Mouse (Mus musculus) heart, embryonic 14.5 days (tissue): Measurements from ENCODE around the gene Sult1d1. TPM values are rescaled to one million over a fixed set of nuclear protein-coding genes. Genes with fewer than 3 reads are reported as not detected.

Source experiments
- ATAC-seq: fragments of 200-750 bp; cut with Nextera tagmentation; 2 replicates; pipeline ENCODE4 v1.8.0; 2017; ENCODE audit warnings: low read depth, moderate TSS enrichment; ENCODE audit not compliant: insufficient number of reproducible peaks, insufficient read depth, low FRiP score
- H3K27ac ChIP-seq, 2 experiments: fragments of 200-500 bp in 1 of 2; fragments of 300-500 bp in 1 of 2; sonication (generic) in 1 of 2; replicated peaks in 1 of 2; 2 replicates each; pipeline ENCODE4 v1.5.1; 2012 to 2014; ENCODE audit warnings: low read depth in 2 of 2, low read length in 2 of 2, control low read depth in 1 of 2, mild to moderate bottlenecking in 1 of 2, mixed read lengths in 1 of 2; ENCODE audit not compliant: control insufficient read depth in 1 of 2, insufficient read depth in 1 of 2
- H3K27me3 ChIP-seq: fragments of 300-500 bp; sonication (generic); 2 replicates; pipeline ENCODE4 v1.6.1; 2014; ENCODE audit warnings: mild to moderate bottlenecking, low read length, control low read depth; ENCODE audit not compliant: control insufficient read depth, insufficient read depth
- H3K36me3 ChIP-seq: fragments of 300-500 bp; sonication (generic); 2 replicates; pipeline ENCODE4 v1.6.1; 2014; ENCODE audit warnings: mild to moderate bottlenecking, control low read depth, low read length, mixed read lengths; ENCODE audit not compliant: control insufficient read depth, insufficient read depth
- H3K4me1 ChIP-seq, 2 experiments: fragments of 200-500 bp in 1 of 2; fragments of 300-500 bp in 1 of 2; sonication (generic) in 1 of 2; 2 replicates each; pipeline ENCODE4 v1.6.1; 2012 to 2014; ENCODE audit warnings: low read length in 2 of 2, control low read depth in 1 of 2, mixed read lengths in 1 of 2; ENCODE audit not compliant: control insufficient read depth in 2 of 2, insufficient read depth in 2 of 2
- H3K4me2 ChIP-seq: fragments of 300-500 bp; sonication (generic); 2 replicates; pipeline ENCODE4 v1.6.1; 2014; ENCODE audit warnings: mild to moderate bottlenecking, low read length
- H3K4me3 ChIP-seq, 2 experiments: fragments of 200-500 bp in 1 of 2; fragments of 300-500 bp in 1 of 2; sonication (generic) in 1 of 2; 2 replicates each; pipeline ENCODE4 v1.5.1; 2012 to 2014; ENCODE audit warnings: low read length in 2 of 2, mild to moderate bottlenecking in 2 of 2, control low read depth in 1 of 2, low read depth in 1 of 2, moderate library complexity in 1 of 2; ENCODE audit not compliant: control insufficient read depth in 1 of 2, insufficient read depth in 1 of 2
- H3K9ac ChIP-seq: fragments of 300-500 bp; sonication (generic); 2 replicates; pipeline ENCODE4 v1.6.1; 2014; ENCODE audit warnings: mild to moderate bottlenecking, low read length
- H3K9me3 ChIP-seq: fragments of 300-500 bp; sonication (generic); 2 replicates; pipeline ENCODE4 v1.6.1; 2016; ENCODE audit warnings: low read length, control low read depth; ENCODE audit not compliant: control insufficient read depth
- WGBS: fragments of 180-500 bp; shearing (Covaris S2); extraction: QIAGEN DNeasy Blood & Tissue Kit; methylation state at CpG from one replicate; pipeline ENCODE4 v1.1.7; 2014; 5-methylcytosine and 5-hydroxymethylcytosine counted together
- polyA plus RNA-seq: library from polyadenylated mRNA; unstranded; fragments of >200 nt; fragmentation: Nextera tagmentation; extraction: Ambion mirVana; gene quantifications from 2 replicates; pipeline ENCODE4 v1.2.1, GENCODE M21; 2014

The Sult1d1 gene
- polyA plus RNA-seq, 1 experiment from 2014 or later, result not detected

DNA sequence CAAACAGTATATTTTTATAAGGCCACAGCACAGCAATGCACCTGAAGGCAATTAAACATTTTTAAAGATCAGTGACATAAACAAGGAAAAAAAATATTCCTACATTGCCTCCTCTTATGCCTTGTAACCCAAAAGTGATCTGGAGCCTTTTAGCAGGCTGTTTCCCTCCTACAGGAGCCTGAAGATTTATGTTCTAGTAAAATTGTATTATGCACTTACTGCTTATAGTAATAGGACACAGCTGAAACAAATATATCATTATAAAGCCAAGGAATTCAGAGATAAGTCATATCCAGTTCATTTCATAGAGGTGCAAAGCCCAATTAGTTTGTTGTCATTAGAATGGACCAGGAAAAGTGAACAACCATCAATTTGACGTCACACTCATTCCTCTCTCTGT is 5.3 kb upstream of the Sult1d1 start:
- H3K9me3 ChIP-seq, result no peaks in the 10 kb centered on the region
- ATAC-seq, result no peak
- H3K27ac ChIP-seq, result no peak overlapping the region
- no peaks in the 10 kb centered on the region for H3K27me3 ChIP-seq
- no peak overlapping the region for H3K4me3 ChIP-seq
- WGBS, result 56% methylated on average over 1 of the region's 1 CpGs
- no peak overlapping the region for H3K4me2 ChIP-seq
- no peaks in the 10 kb centered on the region for H3K36me3 ChIP-seq
- no peak overlapping the region for H3K9ac ChIP-seq
- H3K4me1 ChIP-seq, result no peaks in the 10 kb centered on the region

DNA sequence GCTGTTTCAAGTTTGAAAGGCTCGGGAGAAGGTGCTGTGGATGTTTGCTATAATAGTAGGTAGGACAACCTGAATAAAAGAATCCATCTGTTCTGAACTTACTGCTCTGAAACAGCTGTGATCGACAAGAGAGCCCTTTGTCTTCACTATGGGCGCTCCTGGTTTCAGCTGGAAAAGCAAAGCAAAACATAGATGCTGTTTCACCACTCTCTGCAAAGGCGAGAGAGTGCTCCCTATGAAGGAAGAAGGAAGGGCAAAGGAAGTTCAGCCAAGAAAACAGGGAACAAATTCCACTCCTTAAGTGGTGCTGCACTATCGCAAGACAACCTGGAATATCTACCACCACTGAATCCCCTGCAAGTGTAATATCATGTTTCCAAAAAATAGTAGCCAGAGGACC is 4.7 kb upstream of the Sult1d1 start:
- WGBS, result 51% methylated on average over 5 of the region's 5 CpGs
- Histone ChIP-seq H3K9me3 (no peaks in the 10 kb centered on the region), H3K9ac (no peak overlapping the region), H3K27me3 (no peaks in the 10 kb centered on the region), H3K4me3 (no peak overlapping the region), H3K4me1 (no peaks in the 10 kb centered on the region), H3K27ac (no peak overlapping the region), H3K4me2 (no peak overlapping the region), H3K36me3 (no peaks in the 10 kb centered on the region)
- no peak for ATAC-seq

DNA sequence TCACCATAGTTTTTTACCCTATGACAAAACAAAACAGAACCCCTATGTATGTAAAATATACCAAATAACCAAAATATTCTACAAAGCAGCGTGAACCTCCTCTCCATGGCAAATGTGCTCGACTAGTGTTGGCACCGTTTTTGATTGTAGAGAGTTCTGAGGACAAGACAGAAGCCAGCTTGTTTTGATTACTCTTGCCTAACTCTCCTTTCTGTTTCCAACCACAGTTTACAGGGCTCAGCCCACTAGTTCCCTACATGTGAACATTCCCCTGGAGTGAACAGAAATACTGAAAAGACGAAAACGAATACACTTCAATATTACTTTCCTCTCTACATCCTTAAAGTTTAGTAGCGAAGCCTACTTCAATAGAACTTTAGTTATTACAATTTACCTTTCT is 4.0 kb upstream of the Sult1d1 start:
- Histone ChIP-seq H3K27me3 (no peaks in the 10 kb centered on the region), H3K4me1 (no peaks in the 10 kb centered on the region), H3K9me3 (no peaks in the 10 kb centered on the region), H3K4me3 (no peak overlapping the region), H3K4me2 (no peak overlapping the region), H3K9ac (no peak overlapping the region), H3K36me3 (no peaks in the 10 kb centered on the region), H3K27ac (no peak overlapping the region)
- 78% methylated on average over 6 of the region's 6 CpGs for WGBS
- ATAC-seq, result no peak

DNA sequence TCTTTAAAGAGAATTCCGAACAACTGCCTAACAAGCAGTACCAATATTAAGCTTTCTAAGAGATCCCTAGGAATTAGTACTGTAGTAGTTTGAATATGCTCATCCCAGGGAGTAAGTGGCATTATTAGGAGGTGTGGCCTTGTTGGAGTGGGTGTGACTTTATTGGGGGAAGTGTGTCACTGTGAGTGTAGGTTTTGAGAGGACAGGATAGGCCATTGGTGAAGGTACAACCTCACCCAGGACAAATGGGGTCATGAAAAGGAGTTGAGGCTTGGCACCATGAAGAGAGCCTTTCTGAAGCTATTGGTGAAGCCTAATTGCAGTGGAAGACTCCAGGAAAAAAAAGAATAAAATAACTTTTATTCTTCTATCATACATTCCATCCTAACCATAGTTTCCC is 1.5 kb downstream of the Sult1d1 start:
- Histone ChIP-seq H3K36me3 (no peaks in the 10 kb centered on the region), H3K4me1 (no peaks in the 10 kb centered on the region), H3K27me3 (no peaks in the 10 kb centered on the region), H3K9me3 (no peaks in the 10 kb centered on the region), H3K27ac (no peak overlapping the region), H3K9ac (no peak overlapping the region), H3K4me3 (no peak overlapping the region), H3K4me2 (no peak overlapping the region)
- 53% methylated on average over 1 of the region's 1 CpGs for WGBS
- ATAC-seq, result no peak

DNA sequence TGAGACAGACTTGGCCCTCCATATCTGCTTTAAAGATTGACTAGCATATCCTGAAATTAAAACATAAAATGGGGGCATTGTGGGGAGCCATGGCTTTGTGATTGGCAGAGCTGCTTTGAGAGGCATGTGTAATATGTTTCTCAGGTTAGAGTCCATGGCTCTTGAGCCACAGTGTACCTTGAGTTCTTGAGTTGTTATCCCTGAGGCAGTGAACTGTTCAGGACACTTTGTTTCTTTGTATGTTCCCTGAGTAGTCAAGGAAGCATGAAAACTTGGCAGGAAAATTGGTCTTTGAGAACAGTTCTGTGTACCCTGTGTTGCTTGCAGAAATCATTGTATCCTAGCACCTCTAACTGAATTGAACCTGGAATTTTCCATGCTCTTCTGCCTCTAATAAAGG is 5.9 kb downstream of the Sult1d1 start:
- Histone ChIP-seq H3K27ac (no peak overlapping the region), H3K4me2 (no peak overlapping the region), H3K4me3 (no peak overlapping the region), H3K4me1 (no peaks in the 10 kb centered on the region), H3K36me3 (no peaks in the 10 kb centered on the region), H3K9me3 (no peaks in the 10 kb centered on the region), H3K27me3 (no peaks in the 10 kb centered on the region), H3K9ac (no peak overlapping the region)
- no peak for ATAC-seq

DNA sequence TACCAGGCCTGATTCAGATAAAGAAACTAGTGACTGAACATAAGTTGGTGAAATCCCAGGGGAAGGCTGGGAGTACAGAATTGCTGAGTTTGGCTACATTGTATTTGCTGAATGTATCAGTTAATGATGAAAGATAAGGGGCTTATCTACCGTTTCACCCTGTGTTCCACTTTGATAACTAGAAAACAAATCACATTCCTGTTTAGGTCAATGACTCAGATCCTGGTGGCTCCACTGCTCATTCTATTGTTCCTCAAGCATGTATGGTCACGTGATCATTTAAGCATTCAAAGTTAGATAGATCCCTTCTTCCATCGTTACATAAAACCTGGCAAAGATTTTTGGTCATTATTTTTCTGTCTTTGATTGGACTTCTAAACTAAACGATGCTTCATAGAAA is 6.3 kb downstream of the Sult1d1 start:
- Histone ChIP-seq H3K4me3 (no peak overlapping the region), H3K4me2 (no peak overlapping the region), H3K36me3 (no peaks in the 10 kb centered on the region), H3K27me3 (no peaks in the 10 kb centered on the region), H3K9me3 (no peaks in the 10 kb centered on the region), H3K9ac (no peak overlapping the region), H3K27ac (no peak overlapping the region), H3K4me1 (no peaks in the 10 kb centered on the region)
- no peak for ATAC-seq
- 56% methylated on average over 4 of the region's 4 CpGs for WGBS

DNA sequence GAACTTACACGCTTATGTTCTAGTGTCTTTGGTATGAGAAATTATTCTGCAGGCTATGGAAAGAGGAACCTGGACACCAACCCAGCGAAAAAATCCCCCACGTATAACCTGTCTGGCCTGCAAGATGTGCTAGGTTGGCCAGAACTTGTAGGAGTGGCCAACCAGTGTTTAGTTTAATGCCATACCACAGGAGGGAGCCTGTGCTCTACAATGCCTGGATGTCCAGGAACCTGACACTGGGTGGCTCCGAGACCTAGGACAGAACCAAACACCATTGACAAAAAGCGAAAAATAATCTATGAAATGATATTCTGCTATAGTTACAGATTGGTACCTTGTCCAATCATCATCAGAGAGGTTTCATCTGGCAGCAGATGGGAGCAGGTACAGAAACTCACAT is 8.7 kb downstream of the Sult1d1 start:
- H3K4me3 ChIP-seq, result no peak overlapping the region
- no peak overlapping the region for H3K27ac ChIP-seq
- no peaks in the 10 kb centered on the region for H3K4me1 ChIP-seq
- H3K27me3 ChIP-seq, result no peaks in the 10 kb centered on the region
- H3K9ac ChIP-seq, result no peak overlapping the region
- no peak overlapping the region for H3K4me2 ChIP-seq
- 60% methylated on average over 5 of the region's 5 CpGs for WGBS
- H3K36me3 ChIP-seq, result no peaks in the 10 kb centered on the region
- ATAC-seq, result no peak
- no peaks in the 10 kb centered on the region for H3K9me3 ChIP-seq

DNA sequence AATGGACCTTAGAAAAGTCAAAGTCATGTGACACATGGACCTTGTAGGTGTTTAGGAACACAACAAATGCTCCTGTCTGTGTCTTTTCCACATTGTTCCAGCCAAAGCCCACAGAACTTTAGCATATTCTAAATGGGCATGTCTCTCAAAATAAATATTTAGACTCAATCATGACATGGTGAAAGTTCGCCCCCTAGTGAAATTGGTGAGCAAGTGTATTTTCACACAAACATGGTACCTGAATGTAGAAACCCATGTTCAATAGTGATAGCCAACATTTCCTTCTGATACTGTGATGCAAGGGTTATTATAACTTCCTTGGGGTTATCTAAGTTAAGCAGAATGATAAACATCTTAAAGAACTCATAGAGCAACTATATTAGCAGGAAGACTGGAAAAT is 17.9 kb downstream of the Sult1d1 start:
- no peak overlapping the region for H3K4me3 ChIP-seq
- H3K4me2 ChIP-seq, result no peak overlapping the region
- no peaks in the 10 kb centered on the region for H3K4me1 ChIP-seq
- no peak for ATAC-seq
- H3K36me3 ChIP-seq, result no peaks in the 10 kb centered on the region
- 33% methylated on average over 1 of the region's 1 CpGs for WGBS
- H3K27me3 ChIP-seq, result no peaks in the 10 kb centered on the region
- H3K9me3 ChIP-seq, result no peaks in the 10 kb centered on the region
- no peak overlapping the region for H3K9ac ChIP-seq
- no peak overlapping the region for H3K27ac ChIP-seq
